Mouse (Mus musculus) ES-Bruce4 (cell line): ENCODE data around the gene Myh9. TPM values are rescaled to one million over a fixed set of nuclear protein-coding genes. Genes with fewer than 3 reads are reported as not detected.

Source experiments
- H3K27ac ChIP-seq: 2 replicates; pipeline ENCODE4 v1.5.1; 2012; ENCODE audit warnings: low read length, inconsistent platforms; ENCODE audit not compliant: insufficient read depth
- H3K27me3 ChIP-seq: 2 replicates; pipeline ENCODE4 v1.6.1; 2012; ENCODE audit warnings: mild to moderate bottlenecking, low read length, inconsistent platforms; ENCODE audit not compliant: control insufficient read depth, poor library complexity, insufficient read depth, severe bottlenecking
- H3K36me3 ChIP-seq: 2 replicates; pipeline ENCODE4 v1.6.1; 2012; ENCODE audit warnings: inconsistent platforms, mild to moderate bottlenecking, low read length, moderate library complexity; ENCODE audit not compliant: control insufficient read depth, poor library complexity, insufficient read depth, severe bottlenecking
- H3K4me1 ChIP-seq: one replicate; pipeline ENCODE4 v1.8.1; 2011; ENCODE audit warnings: low read length; ENCODE audit not compliant: control insufficient read depth, insufficient read depth
- H3K4me3 ChIP-seq: 2 replicates; pipeline ENCODE4 v1.5.1; 2011; ENCODE audit warnings: low read depth, mild to moderate bottlenecking, low read length
- H3K9ac ChIP-seq: 2 replicates; pipeline ENCODE4 v1.6.1; 2012; ENCODE audit warnings: low read depth, mild to moderate bottlenecking, inconsistent platforms; ENCODE audit not compliant: poor library complexity, severe bottlenecking
- H3K9me3 ChIP-seq: replicated peaks from 2 replicates; pipeline ENCODE4 v1.6.1; 2012; ENCODE audit warnings: mild to moderate bottlenecking, low read length, inconsistent platforms; ENCODE audit not compliant: control insufficient read depth, poor library complexity, insufficient read depth, severe bottlenecking
- CTCF ChIP-seq: IDR thresholded peaks from one replicate; pipeline ENCODE4 v1.8.1; 2011; ENCODE audit warnings: low read depth, low read length
- EP300 ChIP-seq: IDR thresholded peaks from 2 replicates; pipeline ENCODE4 v1.6.1; 2011; ENCODE audit warnings: low read depth, low read length; ENCODE audit not compliant: insufficient read depth
- POLR2A ChIP-seq: IDR thresholded peaks from one replicate; pipeline ENCODE4 v1.8.1; 2011; ENCODE audit warnings: low read length; ENCODE audit not compliant: insufficient read depth
- polyA plus RNA-seq: library from polyadenylated mRNA; stranded (reverse); fragments of >200 nt; gene quantifications from 2 replicates; pipeline ENCODE4 v1.2.4, GENCODE M21; 2011; ENCODE audit warnings: low read depth; ENCODE audit not compliant: missing spikeins, insufficient read depth, insufficient read length

The Myh9 gene
- polyA plus RNA-seq, 1 experiment: 601 TPM

- H3K9me3 ChIP-seq: no peaks in the 10 kb centered on the region
- no peak for TF ChIP-seq EP300
- TF ChIP-seq POLR2A: no peak
- TF ChIP-seq CTCF: no peak
- no peaks in the 10 kb centered on the region for H3K4me1 ChIP-seq
- no peak overlapping the region for H3K4me3 ChIP-seq
- no peak overlapping the region for H3K9ac ChIP-seq
- H3K36me3 ChIP-seq: peaks cover 25% of the 10 kb centered on the region
- H3K27me3 ChIP-seq: no peaks in the 10 kb centered on the region
- no peak overlapping the region for H3K27ac ChIP-seq
Measured at GRCm38 (mm10) chr15:77760037-77760436, 81.9 kb downstream of the Myh9 start.

GRCm38 (mm10) chr15:77757586-77758226 is 84.3 kb downstream of the Myh9 start:
- H3K36me3 ChIP-seq: peaks cover 8% of the 10 kb centered on the region
- no peaks in the 10 kb centered on the region for H3K9me3 ChIP-seq
- no peaks in the 10 kb centered on the region for H3K27me3 ChIP-seq
- no peak overlapping the region for H3K4me3 ChIP-seq
- H3K9ac ChIP-seq: no peak overlapping the region
- H3K4me1 ChIP-seq: no peaks in the 10 kb centered on the region
- no peak overlapping the region for H3K27ac ChIP-seq
- TF ChIP-seq CTCF: no peak
- no peak for TF ChIP-seq EP300
- no peak for TF ChIP-seq POLR2A

GRCm38 (mm10) chr15:77756848-77757247 is 85.1 kb downstream of the Myh9 start, which contains the start of gene Apol8:
Apol8 (minus strand) TSS chr15:77757003.
- no peak within 1 kb of the TSS for H3K9ac ChIP-seq
- H3K27me3 ChIP-seq: no peaks in the 10 kb centered on the region
- H3K27ac ChIP-seq: no peak within 1 kb of the TSS
- H3K4me3 ChIP-seq: no peak within 1 kb of the TSS
- no peaks in the 10 kb centered on the region for H3K9me3 ChIP-seq
- no peaks in the 10 kb centered on the region for H3K4me1 ChIP-seq
- TF ChIP-seq CTCF (peak; percentile 100), POLR2A (no peak), EP300 (no peak)
- H3K36me3 ChIP-seq: peaks cover 8% of the 10 kb centered on the region

GRCm38 (mm10) chr15:77756081-77756480 is 85.9 kb downstream of the Myh9 start:
- Histone ChIP-seq H3K4me1 (no peaks in the 10 kb centered on the region), H3K9ac (no peak overlapping the region), H3K27ac (no peak overlapping the region), H3K4me3 (no peak overlapping the region), H3K9me3 (no peaks in the 10 kb centered on the region), H3K36me3 (peaks cover 2% of the 10 kb centered on the region; the same call in 1 of the 2 replicates), H3K27me3 (no peaks in the 10 kb centered on the region)
- TF ChIP-seq POLR2A (no peak), CTCF (no peak), EP300 (no peak)

GRCm38 (mm10) chr15:77755132-77755531 is 86.8 kb downstream of the Myh9 start:
- Histone ChIP-seq H3K4me1 (no peaks in the 10 kb centered on the region), H3K36me3 (no peaks in the 10 kb centered on the region), H3K27ac (no peak overlapping the region), H3K4me3 (no peak overlapping the region), H3K9me3 (no peaks in the 10 kb centered on the region), H3K9ac (no peak overlapping the region), H3K27me3 (no peaks in the 10 kb centered on the region)
- no peak for TF ChIP-seq CTCF
- TF ChIP-seq POLR2A: no peak
- no peak for TF ChIP-seq EP300

GRCm38 (mm10) chr15:77752443-77752842 is 89.5 kb downstream of the Myh9 start:
- H3K27ac ChIP-seq: no peak overlapping the region
- H3K36me3 ChIP-seq: no peaks in the 10 kb centered on the region
- TF ChIP-seq POLR2A: no peak
- no peak for TF ChIP-seq EP300
- no peaks in the 10 kb centered on the region for H3K27me3 ChIP-seq
- H3K9ac ChIP-seq: no peak overlapping the region
- H3K9me3 ChIP-seq: no peaks in the 10 kb centered on the region
- H3K4me1 ChIP-seq: no peaks in the 10 kb centered on the region
- no peak overlapping the region for H3K4me3 ChIP-seq
